Mouse (Mus musculus): ENCODE data around the gene 4930539E08Rik. TPM values are rescaled to one million over a fixed set of nuclear protein-coding genes. Genes with fewer than 3 reads are reported as not detected.

4930539E08Rik gene
- polyA plus RNA-seq, 1 experiment from 2014 or later, result 0.13 TPM

GRCm38 (mm10) chr17:28856030-28856429 is 59.1 kb downstream of the 4930539E08Rik start:
- Histone ChIP-seq H3K4me1 (peaks cover 12% of the 10 kb centered on the region), H3K36me3 (0 out of 2 replicates have a peak, but pooled peaks cover 4% of the 10 kb centered on the region), H3K27me3 (ENCODE audit: insufficient read depth, poor library complexity, severe bottlenecking) (no peaks in the 10 kb centered on the region), H3K4me3 (no peak overlapping the region), H3K9me3 (peaks cover 17% of the 10 kb centered on the region), H3K27ac (no peak overlapping the region)
- 74% methylated on average over 3 of the region's 3 CpGs for WGBS
- DNase-seq (ENCODE audit: low spot score), result no peak

GRCm38 (mm10) chr17:28855166-28855885 is 59.8 kb downstream of the 4930539E08Rik start:
- WGBS, result 70% methylated on average over 9 of the region's 9 CpGs
- DNase-seq (ENCODE audit: low spot score), result no peak
- H3K4me3 ChIP-seq, result no peak overlapping the region
- H3K27ac ChIP-seq, result no peak overlapping the region
- peaks cover 17% of the 10 kb centered on the region for H3K9me3 ChIP-seq
- no peaks in the 10 kb centered on the region for H3K27me3 ChIP-seq (ENCODE audit: insufficient read depth, poor library complexity, severe bottlenecking)
- H3K4me1 ChIP-seq, result peaks cover 12% of the 10 kb centered on the region
- 0 out of 2 replicates have a peak, but pooled peaks cover 4% of the 10 kb centered on the region for H3K36me3 ChIP-seq

- peaks cover 12% of the 10 kb centered on the region for H3K4me1 ChIP-seq
- DNase-seq (ENCODE audit: low spot score), result no peak
- WGBS, result 84% methylated on average over 7 of the region's 7 CpGs
These were observed 60.7 kb downstream of the 4930539E08Rik start for GRCm38 (mm10) chr17:28854377-28854776.

GRCm38 (mm10) chr17:28850511-28850910 is 64.6 kb downstream of the 4930539E08Rik start:
- Histone ChIP-seq H3K4me3 (no peak overlapping the region), H3K36me3 (no peaks in the 10 kb centered on the region), H3K4me1 (peaks cover 13% of the 10 kb centered on the region), H3K9me3 (no peaks in the 10 kb centered on the region), H3K27me3 (ENCODE audit: insufficient read depth, poor library complexity, severe bottlenecking) (peaks cover 7% of the 10 kb centered on the region; the same call in 1 of the 2 replicates), H3K27ac (no peak overlapping the region)
- 83% methylated on average over 5 of the region's 5 CpGs for WGBS
- DNase-seq (ENCODE audit: low spot score), result no peak

More at GRCm38 (mm10) chr17:28854377-28854776, 60.7 kb downstream of the 4930539E08Rik start:
- peaks cover 5% of the 10 kb centered on the region; the same call in 1 of the 2 replicates for H3K27me3 ChIP-seq (ENCODE audit: insufficient read depth, poor library complexity, severe bottlenecking)
- no peak overlapping the region for H3K27ac ChIP-seq
- H3K36me3 ChIP-seq, result 0 out of 2 replicates have a peak, but pooled peaks cover 4% of the 10 kb centered on the region
- no peak overlapping the region for H3K4me3 ChIP-seq
- peaks cover 17% of the 10 kb centered on the region for H3K9me3 ChIP-seq

- 21% methylated on average over 11 of the region's 11 CpGs for WGBS
- Histone ChIP-seq H3K4me1 (peaks cover 13% of the 10 kb centered on the region), H3K27me3 (ENCODE audit: insufficient read depth, poor library complexity, severe bottlenecking) (peaks cover 7% of the 10 kb centered on the region; the same call in 1 of the 2 replicates), H3K27ac (peak overlapping the region; percentile 33), H3K4me3 (0 out of 2 replicates have a peak overlapping the region, but pooled peaks have one; percentile 3), H3K9me3 (no peaks in the 10 kb centered on the region), H3K36me3 (no peaks in the 10 kb centered on the region)
- peak; percentile 87 for DNase-seq (ENCODE audit: low spot score)
These were observed 68.0 kb downstream of the 4930539E08Rik start for GRCm38 (mm10) chr17:28846974-28847617.

Other genes with a start within 250 kb of the 4930539E08Rik start
- 0.15 and 0.34 TPM in 2 replicates for gene Slc26a8, start 225.1 kb downstream of the 4930539E08Rik start, polyA plus RNA-seq (2016; fragmentation: Nextera tagmentation; extraction: Ambion mirVana)
- gene Mapk14, start 224.0 kb downstream of the 4930539E08Rik start, polyA plus RNA-seq (2016; fragmentation: Nextera tagmentation; extraction: Ambion mirVana), result 34.3 and 48.9 TPM in 2 replicates
- 2.6 and 3.2 TPM in 2 replicates for gene AC170998.1, start 189.2 kb downstream of the 4930539E08Rik start, polyA plus RNA-seq (2016; fragmentation: Nextera tagmentation; extraction: Ambion mirVana)
- gene Mapk13, start 146.0 kb downstream of the 4930539E08Rik start, polyA plus RNA-seq (2016; fragmentation: Nextera tagmentation; extraction: Ambion mirVana), result 5.3 and 13.6 TPM in 2 replicates
- gene Brpf3, start 114.2 kb downstream of the 4930539E08Rik start, polyA plus RNA-seq (2016; fragmentation: Nextera tagmentation; extraction: Ambion mirVana), result 14.1 and 14.5 TPM in 2 replicates
- not detected in 2 replicates for gene Pnpla1, start 56.9 kb downstream of the 4930539E08Rik start, polyA plus RNA-seq (2016; fragmentation: Nextera tagmentation; extraction: Ambion mirVana)
- gene Pxt1, start 28.5 kb upstream of the 4930539E08Rik start, polyA plus RNA-seq (2016; fragmentation: Nextera tagmentation; extraction: Ambion mirVana), result 0.21 and 0.26 TPM in 2 replicates
- 80.3 and 85.4 TPM in 2 replicates for gene Kctd20, start 36.6 kb upstream of the 4930539E08Rik start, polyA plus RNA-seq (2016; fragmentation: Nextera tagmentation; extraction: Ambion mirVana)
- gene Stk38, start 92.7 kb upstream of the 4930539E08Rik start, polyA plus RNA-seq (2016; fragmentation: Nextera tagmentation; extraction: Ambion mirVana), result 92.2 and 93.7 TPM in 2 replicates
- gene Srsf3, start 117.3 kb upstream of the 4930539E08Rik start, polyA plus RNA-seq (2016; fragmentation: Nextera tagmentation; extraction: Ambion mirVana), result 433 and 498 TPM in 2 replicates
- gene Cdkn1a, start 175.7 kb upstream of the 4930539E08Rik start, polyA plus RNA-seq (2016; fragmentation: Nextera tagmentation; extraction: Ambion mirVana), result 31.3 and 33.1 TPM in 2 replicates
- 0.23 and 0.48 TPM in 2 replicates for gene Rab44, start 198.8 kb upstream of the 4930539E08Rik start, polyA plus RNA-seq (2016; fragmentation: Nextera tagmentation; extraction: Ambion mirVana)